Mouse (Mus musculus): ENCODE measurements around the gene Gm19668.

DNA sequence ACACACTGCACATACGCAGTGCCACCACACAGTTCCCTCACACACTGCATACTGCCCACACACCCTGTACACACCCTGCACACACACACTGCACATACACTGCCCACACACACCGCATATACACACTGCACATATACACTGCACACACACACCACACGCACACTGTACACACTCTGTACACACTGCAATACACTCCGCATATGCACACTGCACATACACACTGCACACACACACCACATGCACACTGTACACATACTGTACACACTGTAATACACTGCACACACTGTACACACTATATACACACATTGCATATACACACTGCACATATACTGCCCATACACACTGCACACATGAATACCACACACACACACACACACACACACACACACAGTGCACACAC, 19.6 kb upstream of the Gm19668 start:
- no peak for TF ChIP-seq CTCF (IDR thresholded peaks at IDR 0.05; ENCODE audit: low read depth, low read length)
- no peak for TF ChIP-seq POLR2A (IDR thresholded peaks at IDR 0.05; ENCODE audit: extremely low read depth, insufficient read depth, low read length)

Measured in liver, adult 2 months (tissue).